Mouse (Mus musculus) right cerebral cortex, adult 2 months (tissue): ENCODE measurements around the gene Tm9sf4.
A peak's percentile ranks its signal among the peaks of the same experiment; 100 is the strongest.

Experiments used
- DNase-seq, 2 experiments: peaks; one replicate each; pipeline ENCODE4 v3.0.0; 2021 to 2022; ENCODE audit warnings: low spot score in 2 of 2

Gene Tm9sf4

GRCm38 (mm10) chr2:153214771-153215259, 53.7 kb downstream of the Tm9sf4 start:
- no peak for DNase-seq

DNA sequence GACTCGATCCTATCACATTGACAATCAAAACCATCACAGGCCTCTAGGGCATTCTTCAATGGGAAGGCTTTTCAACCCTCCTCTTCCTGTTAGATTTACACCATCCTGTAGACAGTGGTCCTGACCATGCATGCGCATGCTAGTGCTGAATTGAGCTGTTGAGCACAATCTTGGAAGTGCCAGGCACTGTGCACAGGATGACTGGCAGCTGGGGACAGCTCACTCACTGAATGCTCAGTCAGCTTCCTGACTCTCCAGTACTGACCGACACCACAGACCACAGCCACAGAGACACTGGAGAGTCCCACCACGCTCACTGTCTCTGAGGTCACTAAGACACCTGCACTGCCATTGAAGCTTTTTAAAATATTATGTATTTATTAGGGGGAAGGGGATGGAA, 54.3 kb downstream of the Tm9sf4 start:
- no peak for DNase-seq

GRCm38 (mm10) chr2:153217826-153218340, 56.8 kb downstream of the Tm9sf4 start:
- no peak for DNase-seq

DNA sequence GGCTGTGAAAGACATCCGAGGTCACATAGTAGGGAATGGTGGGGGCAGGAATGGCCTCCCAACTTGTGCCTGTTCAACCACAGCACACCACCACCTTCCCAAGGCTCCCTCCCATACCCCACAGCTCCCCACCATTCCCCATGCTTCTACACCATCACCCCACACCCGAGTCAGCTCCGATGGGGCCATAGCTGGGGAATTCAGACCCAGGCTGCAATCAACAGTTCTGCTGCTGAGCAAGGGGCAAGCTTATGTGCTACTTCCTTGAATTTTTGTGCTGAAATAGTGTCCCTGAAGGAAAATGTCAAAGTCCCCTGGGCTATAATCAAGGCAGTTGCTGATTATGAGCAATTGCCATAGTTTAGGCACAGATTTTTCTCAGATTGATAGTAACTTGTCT, 57.4 kb downstream of the Tm9sf4 start:
- DNase-seq, result no peak

GRCm38 (mm10) chr2:153221620-153222019, 60.5 kb downstream of the Tm9sf4 start:
- no peak for DNase-seq

GRCm38 (mm10) chr2:153222130-153222529, 61.0 kb downstream of the Tm9sf4 start:
- DNase-seq, result no peak

DNA sequence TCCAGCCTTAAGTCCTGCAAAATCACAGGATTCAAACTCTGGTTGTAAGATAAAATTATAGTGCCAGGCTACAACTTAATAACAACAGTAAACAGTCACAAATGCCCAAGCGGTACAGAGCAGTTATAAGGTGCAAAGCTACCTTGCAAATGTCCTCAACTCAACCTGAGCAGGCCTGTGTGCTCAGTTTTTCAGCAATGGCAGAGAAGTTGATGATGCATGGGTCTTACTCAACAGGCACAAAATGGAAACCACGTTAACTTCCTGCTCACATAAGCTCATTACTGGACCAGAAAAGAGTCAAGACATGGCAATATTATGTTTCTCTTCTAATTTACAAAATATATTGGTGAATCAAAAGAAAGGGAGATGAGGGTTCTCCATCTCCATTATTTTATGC, 61.5 kb downstream of the Tm9sf4 start:
- no peak for DNase-seq

DNA sequence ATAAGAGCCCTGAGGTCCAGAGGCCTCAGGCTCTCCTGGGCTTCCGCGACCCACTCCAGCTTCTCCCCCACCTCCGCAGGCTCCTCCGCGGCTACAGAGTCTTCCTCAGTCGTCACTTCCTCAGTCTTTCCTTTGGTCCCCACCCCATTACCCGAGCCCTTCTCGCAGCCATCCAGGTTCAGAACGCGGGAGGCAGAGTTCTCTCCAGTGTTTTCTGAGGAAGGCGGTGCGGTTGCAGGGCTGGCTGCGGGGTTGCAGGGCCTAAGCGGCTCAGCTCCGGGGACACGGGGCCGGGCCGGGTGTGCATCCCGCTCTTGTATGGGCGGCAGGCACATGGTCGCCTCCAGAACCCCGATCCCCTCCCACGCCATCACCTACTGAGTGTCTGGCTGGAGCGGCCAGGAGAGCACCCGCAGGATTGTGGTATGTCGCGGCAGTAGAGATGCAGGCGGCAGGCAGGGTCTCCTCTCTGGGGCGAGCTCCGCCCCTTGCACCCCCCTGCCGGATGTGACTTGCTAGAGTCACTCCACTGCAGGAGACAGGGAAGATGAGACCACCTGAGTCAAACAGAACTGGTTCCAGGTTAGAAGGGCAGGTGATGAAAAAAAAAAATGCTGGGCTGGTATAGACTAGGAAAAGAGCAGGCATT, 64.0 kb downstream of the Tm9sf4 start, which contains the start of gene Tspyl3:
TSS of gene Tspyl3 (minus strand) at position 496 of the 649 bp plus-strand sequence.
- DNase-seq, result peak; percentile 61 to 62

GRCm38 (mm10) chr2:153225595-153225953, 64.5 kb downstream of the Tm9sf4 start:
- no peak for DNase-seq

GRCm38 (mm10) chr2:153227959-153228358, 66.9 kb downstream of the Tm9sf4 start:
- DNase-seq, result no peak

DNA sequence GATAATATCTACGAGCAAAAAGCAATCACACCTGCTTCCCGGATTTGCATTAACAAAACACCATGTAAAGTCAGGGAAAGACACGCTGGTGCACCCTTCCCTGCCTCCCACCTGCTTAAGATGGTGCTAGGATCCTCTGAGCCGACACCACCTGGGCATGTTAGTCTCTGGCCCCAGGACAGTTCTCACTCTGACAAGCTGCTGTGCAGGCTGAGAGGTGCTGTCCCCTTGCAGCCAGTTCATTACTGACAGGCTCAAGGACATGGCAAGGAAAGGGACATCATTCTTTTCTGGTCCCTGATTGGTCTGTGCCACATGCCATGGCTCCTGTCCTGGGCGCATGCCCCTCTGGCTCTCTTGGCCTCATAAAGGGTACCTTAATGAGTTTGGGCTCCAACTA, 67.4 kb downstream of the Tm9sf4 start:
- DNase-seq, result no peak

DNA sequence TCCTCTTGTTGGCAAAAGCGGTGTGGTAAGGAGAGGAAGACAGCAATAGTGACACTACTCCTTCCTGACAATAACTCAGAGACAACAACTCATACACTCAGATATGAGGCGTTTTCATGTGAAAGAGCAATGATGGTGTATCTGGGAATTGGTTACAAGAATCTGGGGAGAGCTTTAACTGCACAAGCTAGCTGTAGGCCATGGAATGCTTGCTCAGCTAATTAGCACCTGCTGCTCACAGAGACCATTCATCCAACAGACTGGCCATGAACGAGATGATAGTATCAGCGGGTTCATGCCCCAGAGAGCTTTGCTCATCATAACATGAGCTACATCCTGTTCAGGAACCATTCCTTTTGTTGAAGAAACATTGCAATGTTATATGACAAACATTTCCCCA, 76.1 kb downstream of the Tm9sf4 start:
- DNase-seq, result no peak

DNA sequence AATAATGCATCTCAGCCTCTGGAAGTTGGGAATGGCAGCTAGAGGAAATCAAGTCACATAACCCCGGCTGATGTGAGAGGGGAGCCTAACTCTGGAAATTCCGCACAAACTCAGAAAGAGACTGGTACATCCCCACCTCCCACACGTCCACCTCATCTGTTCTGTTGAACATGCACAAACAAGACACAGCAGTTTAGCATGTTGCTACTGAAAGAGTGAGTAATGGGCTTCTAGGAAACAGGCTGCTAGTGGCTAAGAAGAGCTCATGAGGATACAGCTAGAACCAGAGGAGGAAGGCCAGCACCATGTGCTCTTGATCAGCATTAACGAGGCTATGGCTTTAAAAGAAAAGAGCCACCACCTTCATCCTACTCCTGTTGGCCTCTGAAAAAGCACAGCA, 76.8 kb downstream of the Tm9sf4 start:
- no peak for DNase-seq

GRCm38 (mm10) chr2:153238406-153238805, 77.3 kb downstream of the Tm9sf4 start:
- DNase-seq, result no peak

- no peak for DNase-seq
These were observed 78.1 kb downstream of the Tm9sf4 start for GRCm38 (mm10) chr2:153239021-153239859.

GRCm38 (mm10) chr2:153239860-153240480, 78.9 kb downstream of the Tm9sf4 start:
- DNase-seq, result no peak

DNA sequence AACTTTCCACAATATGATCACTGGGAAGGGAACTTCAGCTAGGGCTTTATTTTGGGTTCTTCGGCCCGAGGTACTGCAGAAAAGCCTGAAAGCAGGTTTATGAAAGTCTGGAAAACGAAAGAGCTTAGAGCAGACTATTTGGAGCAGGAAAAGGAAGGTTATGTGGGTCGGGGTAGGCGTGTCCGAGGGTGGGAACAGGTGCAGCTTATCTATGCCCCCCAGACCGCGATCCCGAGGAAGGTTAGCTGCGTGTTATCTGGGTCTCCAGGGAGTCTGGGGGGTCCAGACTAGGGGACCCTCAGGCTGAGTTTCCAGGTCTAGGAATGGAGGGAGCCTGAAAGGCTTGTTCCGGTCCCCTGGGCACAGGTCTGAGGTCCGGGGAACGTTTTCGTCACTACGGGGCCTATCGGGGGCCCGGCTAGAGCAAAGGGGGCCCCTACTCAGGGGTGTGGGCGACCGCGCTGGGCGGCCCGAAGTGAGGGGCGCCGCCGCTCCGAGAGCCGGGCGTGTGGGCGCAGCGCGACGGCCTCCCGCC, 79.7 kb downstream of the Tm9sf4 start:
- DNase-seq, result no peak

- DNase-seq, result peak; percentile 79 to 87
These were observed 80.3 kb downstream of the Tm9sf4 start, which contains the start of the genes Plagl2 and Pofut1 for GRCm38 (mm10) chr2:153241250-153242014. Gene Plagl2, minus strand, starts transcription at chr2:153241426. Gene Pofut1, plus strand, starts transcription at chr2:153241533.

- DNase-seq, result no peak
These were observed 81.1 kb downstream of the Tm9sf4 start for GRCm38 (mm10) chr2:153242156-153242555.

DNA sequence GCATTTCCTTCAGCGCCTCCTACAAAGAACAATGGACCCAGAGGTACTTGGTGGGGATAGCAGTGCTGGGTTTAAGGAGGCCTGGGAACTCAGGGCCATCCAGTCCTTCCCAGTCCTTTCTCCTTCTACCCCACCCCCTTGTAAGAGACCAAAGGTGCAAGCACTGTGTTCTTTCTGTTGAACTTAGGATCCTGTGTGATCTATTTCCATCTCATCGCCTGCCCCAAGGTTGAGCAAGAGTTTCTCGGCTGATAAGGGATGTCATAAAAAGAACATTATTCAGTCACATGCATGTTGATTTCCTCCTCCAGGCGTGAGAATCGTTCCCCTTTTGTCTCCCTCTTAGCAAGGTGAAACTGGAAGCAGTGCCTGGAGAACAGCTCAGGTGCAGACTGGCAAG, 88.6 kb downstream of the Tm9sf4 start:
- no peak for DNase-seq

DNA sequence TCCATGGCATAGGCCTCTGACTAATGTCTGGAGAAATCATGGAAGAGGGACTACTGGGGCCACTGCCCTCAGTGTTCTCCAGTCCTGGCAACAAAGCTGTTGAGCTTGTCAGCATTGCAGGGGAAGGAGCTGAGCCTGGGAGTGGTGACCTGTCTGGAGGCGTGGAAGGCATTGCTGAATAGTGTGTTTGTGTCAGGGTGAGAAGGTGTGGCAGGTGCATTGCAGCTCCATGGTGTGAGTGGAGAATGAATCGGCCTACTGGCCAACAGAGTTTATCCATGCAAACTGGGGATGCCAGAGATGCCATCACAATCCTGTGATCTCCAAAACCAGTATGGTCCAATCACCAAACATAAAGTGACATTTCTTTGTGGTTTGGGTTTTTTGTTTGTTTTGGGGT, 95.5 kb downstream of the Tm9sf4 start:
- DNase-seq, result no peak
